Comparison of ENCODE assay signal across 8 mouse cellular contexts in genomic region chr14:103098213-103098586, GRCm38 (mm10). TPM values are rescaled to one million over a fixed set of nuclear protein-coding genes. Genes with fewer than 3 reads are reported as not detected.
A peak's percentile ranks its signal among the peaks of the same experiment; 100 is the strongest.
DNase-seq lines count a peak whose midpoint lies in the region; ATAC-seq and TF ChIP-seq lines count a peak whose summit lies in the region.

No protein-coding gene starts in this region.

- no peaks in the 10 kb centered on the region for H3K27me3 ChIP-seq in intestine, embryonic 14.5 days (replicated peaks; ENCODE audit: control insufficient read depth, insufficient read depth, low read length)
- no peaks in the 10 kb centered on the region for H3K27me3 ChIP-seq in neural tube, embryonic 12.5 days (replicated peaks)

- peak overlapping the region; percentile 100 for H3K27ac ChIP-seq in layer of hippocampus, adult 2 months
- no peak overlapping the region for H3K27ac ChIP-seq in cortical plate, adult 2 months (ENCODE audit: insufficient read depth, low read length)
- H3K27ac ChIP-seq in intestine, embryonic 14.5 days (ENCODE audit: low read depth) = peak overlapping the region; percentile 99
- no peak overlapping the region for H3K27ac ChIP-seq in neural tube, embryonic 12.5 days

- no peak for ATAC-seq in intestine, embryonic 14.5 days (replicated peaks; ENCODE audit: low FRiP score, low TSS enrichment, low read depth)
- no peak for ATAC-seq in neural tube, embryonic 12.5 days (ENCODE audit: low FRiP score, low read depth)
- no peak for ATAC-seq in cerebellum, adult (ENCODE audit: insufficient number of reproducible peaks, low FRiP score, low TSS enrichment)

- H3K9ac ChIP-seq in intestine, embryonic 14.5 days (ENCODE audit: low read length) = peak overlapping the region; percentile 100
- H3K9ac ChIP-seq in neural tube, embryonic 12.5 days = peak overlapping the region; percentile 99

- no peaks in the 10 kb centered on the region for H3K9me3 ChIP-seq in intestine, embryonic 14.5 days (ENCODE audit: control insufficient read depth, low read length)
- H3K9me3 ChIP-seq in neural tube, embryonic 12.5 days = no peaks in the 10 kb centered on the region

- H3K4me3 ChIP-seq in layer of hippocampus, adult 2 months = peak overlapping the region; percentile 83
- H3K4me3 ChIP-seq in cortical plate, adult 2 months (ENCODE audit: insufficient read depth, low read length) = peak overlapping the region; percentile 86
- peak overlapping the region; percentile 86 for H3K4me3 ChIP-seq in intestine, embryonic 14.5 days (ENCODE audit: low read depth, low read length)
- H3K4me3 ChIP-seq in neural tube, embryonic 12.5 days = peak overlapping the region; percentile 93

- no peak for TF ChIP-seq CTCF in layer of hippocampus, adult 2 months (conservative IDR thresholded peaks at IDR 0.05)
- TF ChIP-seq CTCF in cortical plate, adult 2 months (IDR thresholded peaks at IDR 0.05; ENCODE audit: extremely low read depth, insufficient read depth, low read length) = no peak

- no peak for DNase-seq in layer of hippocampus, adult 2 months (ENCODE audit: low spot score in 2 of 2)
- DNase-seq in layer of hippocampus, adult 9-10 months (ENCODE audit: low spot score) = no peak
- no peak for DNase-seq in intestine, embryonic 14.5 days (ENCODE audit: low spot score)
- DNase-seq in ovary, postnatal 36 days (ENCODE audit: low spot score) = no peak
- DNase-seq in adrenal gland, adult (ENCODE audit: inconsistent age in 2 of 2, low spot score in 1 of 2) = no peak

- WGBS in intestine, embryonic 14.5 days = 4% methylated on average over 2 of the region's 2 CpGs
- 4% methylated on average over 2 of the region's 2 CpGs for WGBS in neural tube, embryonic 12.5 days

- TF ChIP-seq POLR2A in cortical plate, adult 2 months (IDR thresholded peaks at IDR 0.05; ENCODE audit: extremely low read depth, insufficient read depth, low read length) = no peak

- H3K36me3 ChIP-seq in intestine, embryonic 14.5 days (ENCODE audit: control insufficient read depth, insufficient read depth, low read length) = peaks cover 21% of the 10 kb centered on the region; the same call in 1 of the 2 replicates
- H3K36me3 ChIP-seq in neural tube, embryonic 12.5 days = peaks cover 10% of the 10 kb centered on the region

- H3K4me2 ChIP-seq in intestine, embryonic 14.5 days (ENCODE audit: low read length) = peak overlapping the region; percentile 54
- peak overlapping the region; percentile 60 for H3K4me2 ChIP-seq in neural tube, embryonic 12.5 days (replicated peaks)

- peaks cover 14% of the 10 kb centered on the region; the same call in 1 of the 2 replicates for H3K4me1 ChIP-seq in cortical plate, adult 2 months (ENCODE audit: control insufficient read depth, insufficient read depth, low read length)
- peaks cover 23% of the 10 kb centered on the region for H3K4me1 ChIP-seq in intestine, embryonic 14.5 days (replicated peaks; ENCODE audit: control insufficient read depth, insufficient read depth, low read length)
- peaks cover 20% of the 10 kb centered on the region for H3K4me1 ChIP-seq in neural tube, embryonic 12.5 days

RNA-seq across cellular contexts. Expression of gene Fbxl3, which starts 1.2 kb away (rescaled TPM):
- total RNA-seq in layer of hippocampus, adult 2 months (2021) = 100 to 1,000 TPM; 101 to 102 TPM
- 116 TPM in 2 replicates for polyA plus RNA-seq in cortical plate, adult 2 months (2012; rRNA removed)
- polyA plus RNA-seq in intestine, embryonic 14.5 days (2014; fragmentation: Nextera tagmentation; extraction: Ambion mirVana) = 32.1 and 33.4 TPM in 2 replicates
- 29.0 and 29.8 TPM in 2 replicates for polyA plus RNA-seq in neural tube, embryonic 12.5 days (2016; fragmentation: Nextera tagmentation; extraction: Ambion mirVana)

RNA-seq across cellular contexts. Expression of gene Cln5, which starts 28.2 kb away (rescaled TPM):
- total RNA-seq in layer of hippocampus, adult 2 months (2021) = 10 to 100 TPM; 10.1 to 10.2 TPM
- polyA plus RNA-seq in cortical plate, adult 2 months (2012; rRNA removed) = 12.2 and 13.2 TPM in 2 replicates
- polyA plus RNA-seq in intestine, embryonic 14.5 days (2014; fragmentation: Nextera tagmentation; extraction: Ambion mirVana) = 30.9 and 34.4 TPM in 2 replicates
- 20.9 and 21.2 TPM in 2 replicates for polyA plus RNA-seq in neural tube, embryonic 12.5 days (2016; fragmentation: Nextera tagmentation; extraction: Ambion mirVana)

RNA-seq across cellular contexts. Expression of gene Acod1, which starts 51.4 kb away (rescaled TPM):
- not detected for total RNA-seq in layer of hippocampus, adult 2 months (2021)
- polyA plus RNA-seq in cortical plate, adult 2 months (2012; rRNA removed) = 0.04 and 0.06 TPM in 2 replicates
- not detected in 2 replicates for polyA plus RNA-seq in intestine, embryonic 14.5 days (2014; fragmentation: Nextera tagmentation; extraction: Ambion mirVana)
- not detected in 2 replicates for polyA plus RNA-seq in neural tube, embryonic 12.5 days (2016; fragmentation: Nextera tagmentation; extraction: Ambion mirVana)

Comparison
In these comparisons a context has a peak if more than half of its experiments do, and no peak if none do; other contexts are left out.
1. H3K27ac ChIP-seq: peak in layer of hippocampus, adult 2 months (single experiment) and intestine, embryonic 14.5 days (single experiment); none in cortical plate, adult 2 months (single experiment) and neural tube, embryonic 12.5 days (single experiment).
2. Peak in every context shown above with its lines, with median percentiles within 50 percentile points of each other: H3K4me3 ChIP-seq.